Mouse (Mus musculus): ENCODE measurements around the gene Slc16a8.

Slc16a8 gene

DNA sequence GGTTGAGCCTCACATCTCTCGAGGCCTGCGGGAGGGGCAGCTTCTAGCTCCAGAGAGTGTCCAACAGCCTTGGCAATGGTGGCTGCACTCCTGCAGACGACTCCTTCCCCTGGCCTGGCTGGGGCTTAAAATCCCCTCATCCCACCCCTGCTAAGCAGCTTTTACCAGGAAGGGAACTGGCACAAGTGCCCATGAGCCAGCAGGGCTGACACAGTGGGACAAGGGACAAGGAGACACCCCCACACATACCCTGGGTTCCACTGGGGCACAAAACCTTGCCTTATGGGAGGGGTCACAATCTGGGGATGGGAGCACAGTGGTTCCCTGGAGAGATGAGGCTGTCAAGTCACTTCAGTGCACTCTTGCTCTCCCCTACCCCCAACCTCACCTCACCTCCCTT is at the start of gene Slc16a8:
TSS of gene Slc16a8 (minus strand) at position 101 of the 400 bp plus-strand sequence.
- DNase-seq: no peak

DNA sequence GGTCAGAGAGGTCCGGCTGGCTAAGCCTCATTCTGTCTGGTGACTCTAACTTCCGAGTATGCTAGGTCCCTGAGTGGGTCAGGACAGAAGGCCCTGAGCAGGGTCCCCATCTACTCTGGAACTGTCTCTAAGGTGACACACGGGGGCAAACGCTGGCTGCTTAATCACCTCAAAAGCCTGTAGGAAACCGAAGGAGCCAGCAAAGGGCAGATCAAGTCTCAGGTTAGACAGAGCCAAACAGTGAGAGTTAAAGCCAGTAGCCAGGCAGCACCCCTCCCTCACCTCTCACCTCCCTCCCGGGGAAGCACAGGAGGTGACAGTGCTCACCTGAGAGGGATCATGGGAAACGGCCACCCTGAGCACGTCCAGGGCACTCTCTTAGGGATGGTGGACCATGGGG is 49.2 kb upstream of the Slc16a8 start:
- DNase-seq: peak; percentile 53 to 58

DNA sequence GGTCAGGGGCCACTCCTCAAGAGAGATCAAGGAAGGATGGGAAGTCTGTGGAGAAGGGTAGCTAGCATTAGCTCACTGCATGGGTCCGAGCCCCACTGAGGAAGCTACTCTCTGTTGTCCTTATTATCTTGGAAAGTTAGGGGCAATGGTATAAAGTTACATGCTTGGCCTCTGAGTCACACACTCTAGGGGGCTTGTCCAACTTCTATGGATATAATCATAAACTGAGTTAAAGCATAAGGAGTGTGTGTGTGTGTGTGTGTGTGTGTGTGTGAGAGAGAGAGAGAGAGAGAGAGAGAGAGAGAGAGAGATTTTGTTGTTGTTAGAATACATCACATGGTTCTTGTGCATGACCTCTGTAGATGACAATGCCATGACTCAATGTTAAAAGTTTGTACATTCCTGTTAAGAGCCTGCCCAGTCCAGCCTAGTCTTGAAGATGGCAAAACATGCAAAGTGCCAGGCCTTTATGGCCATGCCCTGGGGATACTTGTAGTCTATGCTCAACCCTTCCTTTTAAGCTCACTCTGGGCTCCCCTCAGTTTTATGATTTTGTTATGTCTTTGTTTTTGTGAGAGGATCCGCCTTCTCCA is 45.1 kb upstream of the Slc16a8 start:
- DNase-seq: no peak

- DNase-seq: no peak
These were observed 44.0 kb upstream of the Slc16a8 start for GRCm38 (mm10) chr15:79298553-79298952.

DNA sequence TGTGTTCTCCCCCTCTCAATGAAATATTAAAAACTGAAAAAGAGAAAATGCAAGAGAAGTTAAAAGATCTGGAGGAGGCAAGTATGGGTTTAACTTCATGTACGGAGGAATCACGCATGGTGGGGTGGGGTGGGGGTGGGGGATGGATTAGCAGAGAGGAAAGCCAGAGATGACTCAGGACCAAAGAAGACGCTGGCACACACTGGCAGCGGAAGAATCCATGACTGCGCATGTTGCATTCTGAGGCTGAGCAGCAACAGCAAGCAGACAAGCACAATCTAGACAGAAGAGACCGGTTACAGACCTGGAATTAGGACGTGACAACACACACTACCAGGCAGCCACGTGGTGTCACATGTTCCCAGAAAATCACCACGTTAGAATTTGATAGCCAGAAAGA is 38.2 kb upstream of the Slc16a8 start:
- DNase-seq: no peak

DNA sequence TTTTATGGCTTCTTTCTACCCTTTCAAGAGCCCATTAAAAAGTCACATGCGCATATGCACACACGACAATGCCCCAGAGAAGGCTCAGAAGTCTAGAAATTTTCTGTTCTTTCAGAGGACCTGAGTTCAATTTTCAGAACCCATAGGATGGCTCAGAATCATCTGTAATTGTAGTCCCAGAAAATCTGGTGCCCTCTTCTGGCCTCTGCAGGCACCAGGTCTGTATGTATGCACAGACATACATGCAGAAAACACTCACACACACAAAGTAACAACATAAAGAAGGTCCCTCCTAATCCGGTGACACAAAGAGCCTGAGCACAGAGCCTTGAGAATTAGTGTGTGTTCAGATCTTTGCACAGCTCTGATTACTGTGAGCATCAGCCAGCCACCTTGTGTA is 35.8 kb upstream of the Slc16a8 start:
- no peak for DNase-seq

GRCm38 (mm10) chr15:79289441-79289840 is 34.9 kb upstream of the Slc16a8 start:
- no peak for DNase-seq

- no peak for DNase-seq
These were observed 33.8 kb upstream of the Slc16a8 start for GRCm38 (mm10) chr15:79288387-79288786.

DNA sequence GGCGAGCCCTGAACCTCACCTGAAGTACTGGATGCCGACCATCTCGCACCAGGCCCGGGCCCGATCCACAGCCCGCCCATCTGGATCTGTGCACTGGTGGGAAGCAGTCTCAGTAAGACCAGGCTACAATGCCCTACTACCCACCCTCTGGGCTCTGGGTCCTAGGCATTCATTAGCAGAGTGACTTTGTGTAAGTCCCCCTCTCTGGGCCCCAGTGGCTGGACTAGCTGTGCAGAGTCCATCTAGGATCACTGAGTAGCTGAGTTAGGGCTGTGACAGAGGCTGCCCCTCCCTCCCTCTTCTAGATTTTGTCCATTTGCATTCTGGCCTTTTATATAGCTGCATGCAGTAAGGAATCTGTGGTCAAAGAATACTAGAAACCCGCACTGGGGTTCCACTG is 32.5 kb upstream of the Slc16a8 start:
- no peak for DNase-seq

DNA sequence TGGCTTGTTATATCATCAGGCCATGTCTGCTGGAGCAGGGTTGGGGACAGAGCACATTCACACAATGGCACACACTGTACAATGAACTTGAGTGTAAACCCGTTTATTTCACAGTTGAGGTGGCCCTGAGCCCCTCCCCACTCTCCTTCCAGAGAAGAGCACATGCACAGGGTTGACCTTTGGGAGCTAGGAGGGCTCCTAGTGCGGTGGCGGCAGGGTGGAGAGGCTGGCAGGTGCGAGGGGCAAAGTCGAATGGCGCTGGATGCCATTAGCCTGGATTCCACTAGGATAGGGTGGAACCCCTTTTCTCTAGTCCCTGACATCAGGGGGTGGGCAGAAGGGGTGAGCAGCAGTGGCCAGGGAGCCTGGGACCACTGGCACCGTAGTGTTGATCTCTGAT is 31.6 kb upstream of the Slc16a8 start:
- no peak for DNase-seq

GRCm38 (mm10) chr15:79285399-79285798 is 30.8 kb upstream of the Slc16a8 start, which contains the start of gene Baiap2l2:
Baiap2l2 (minus strand) TSS chr15:79285537.
- DNase-seq: no peak

GRCm38 (mm10) chr15:79283371-79283770 is 28.8 kb upstream of the Slc16a8 start:
- no peak for DNase-seq

GRCm38 (mm10) chr15:79282434-79282833 is 27.9 kb upstream of the Slc16a8 start:
- no peak for DNase-seq

GRCm38 (mm10) chr15:79281389-79281788 is 26.8 kb upstream of the Slc16a8 start:
- DNase-seq: peak; percentile 46 to 77

DNA sequence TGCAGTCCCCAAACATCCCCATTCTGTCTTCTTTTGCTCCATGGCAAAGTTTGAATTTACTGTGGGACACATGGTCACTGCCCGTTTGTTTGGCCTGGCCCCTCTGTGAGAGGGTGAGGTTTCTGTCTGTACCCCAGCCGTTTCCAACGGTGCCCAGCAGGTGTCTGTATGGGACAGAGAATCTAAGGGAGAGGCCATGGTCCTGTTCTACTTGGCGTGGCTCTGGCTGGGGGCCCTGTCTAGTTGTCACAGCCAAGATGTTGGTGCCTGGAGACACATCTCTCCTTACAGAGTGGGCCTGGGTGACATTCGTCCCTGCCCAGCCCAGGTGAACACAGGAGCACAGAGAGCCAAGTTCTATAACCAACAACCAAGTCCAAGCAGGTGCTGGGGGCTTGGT is 26.3 kb upstream of the Slc16a8 start:
- peak; percentile 32 to 40 for DNase-seq

DNA sequence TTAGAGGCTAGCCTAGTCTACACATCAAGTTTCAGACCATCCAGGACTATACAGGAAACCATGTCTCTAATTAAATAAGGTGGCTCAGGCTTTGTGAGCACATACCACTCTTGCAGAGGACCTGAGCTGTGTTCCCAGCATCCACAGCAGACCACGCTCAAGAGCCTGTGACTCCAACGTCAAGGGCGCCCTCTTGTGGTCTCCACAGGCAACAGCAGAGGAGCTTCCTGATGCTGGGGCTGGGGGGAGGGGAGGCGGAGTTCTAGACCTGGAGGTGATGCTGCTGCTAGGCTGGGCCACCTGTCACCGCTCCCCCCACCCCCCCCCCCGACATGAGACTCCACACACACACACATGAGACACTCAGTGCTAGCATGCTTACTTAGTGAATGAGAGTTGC is 25.6 kb upstream of the Slc16a8 start:
- peak; percentile 66 to 71 for DNase-seq

DNA sequence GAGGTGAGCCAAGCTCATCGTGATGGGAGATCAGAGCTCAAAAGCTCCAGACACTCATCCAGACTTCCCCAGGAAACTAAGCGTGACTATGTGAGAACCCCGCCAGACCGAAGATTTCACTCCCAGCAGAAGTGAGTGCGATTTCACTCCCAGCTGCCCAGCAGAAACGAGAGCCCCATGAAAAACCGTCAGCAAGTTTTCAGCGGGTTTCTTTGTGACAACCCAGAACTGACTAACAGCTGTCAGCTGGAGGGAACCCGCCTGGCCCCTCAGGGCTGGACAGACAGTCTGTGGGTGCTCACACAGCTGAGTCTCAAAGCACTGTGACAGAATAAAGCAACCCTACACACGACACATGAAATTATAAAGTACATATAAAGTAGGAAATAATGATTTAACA is 23.2 kb upstream of the Slc16a8 start:
- no peak for DNase-seq

DNA sequence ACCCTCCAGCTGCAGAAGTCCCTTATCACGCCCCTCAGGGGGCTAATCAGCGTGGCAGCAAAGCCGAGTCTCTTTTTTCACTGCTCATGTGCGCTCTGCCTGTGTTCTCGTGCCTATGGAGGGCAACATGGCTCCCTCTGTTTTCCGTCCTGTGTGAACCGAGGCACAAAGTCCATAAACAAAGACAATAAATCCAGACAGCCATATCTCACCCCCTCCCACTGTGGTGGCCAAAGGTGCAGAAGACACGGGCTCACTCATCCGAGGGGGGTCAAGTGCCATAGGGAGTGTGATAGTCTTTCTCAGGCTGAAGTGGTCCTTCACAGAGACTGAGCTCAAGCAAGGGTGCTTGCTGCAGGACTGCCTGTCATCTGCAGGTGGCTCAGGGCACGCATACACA is 18.5 kb upstream of the Slc16a8 start:
- DNase-seq: no peak

GRCm38 (mm10) chr15:79271124-79271746 is 16.7 kb upstream of the Slc16a8 start:
- peak; percentile 67 to 69 for DNase-seq

DNA sequence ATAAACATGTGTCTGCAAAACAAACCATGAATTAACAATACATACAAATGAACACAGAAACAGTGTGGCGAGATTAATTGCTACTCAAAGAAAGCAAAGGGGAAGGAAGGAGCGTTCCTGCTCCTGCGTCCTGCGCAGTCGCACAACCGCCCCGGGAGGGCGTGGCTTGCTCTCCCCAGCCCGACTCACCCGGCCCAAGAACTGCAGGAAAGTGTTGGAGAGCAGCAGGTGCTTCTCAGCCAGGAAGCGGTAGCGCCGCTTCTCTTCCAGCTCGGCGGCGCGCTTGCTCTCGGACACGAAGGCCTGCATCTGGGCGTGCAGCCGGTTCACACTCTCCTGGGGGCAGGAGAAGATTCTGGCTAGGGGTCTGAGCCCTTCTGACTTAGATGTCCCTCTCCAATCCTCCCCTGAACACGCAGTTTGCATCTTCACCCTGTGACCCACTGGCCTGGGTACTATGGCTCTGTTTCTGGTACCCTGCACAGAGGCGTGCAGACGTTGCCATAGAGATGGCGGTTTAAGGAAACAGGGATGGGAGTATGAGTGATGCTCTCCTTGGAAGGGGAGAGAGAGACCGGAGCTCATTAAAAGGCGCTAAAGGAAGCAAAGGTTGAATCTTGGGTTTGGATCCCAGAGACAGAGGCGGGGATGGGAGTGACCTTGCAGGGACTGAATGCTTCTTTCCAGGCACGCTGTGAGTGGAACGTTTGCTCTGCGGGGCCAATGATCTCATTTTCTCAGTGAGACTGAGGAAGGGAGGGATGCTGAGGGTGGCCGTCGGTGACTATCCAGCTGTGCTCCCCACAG is 16.0 kb upstream of the Slc16a8 start:
- DNase-seq: peak; percentile 90 to 95

- DNase-seq: no peak
These were observed 14.0 kb upstream of the Slc16a8 start for GRCm38 (mm10) chr15:79268521-79268920.

DNA sequence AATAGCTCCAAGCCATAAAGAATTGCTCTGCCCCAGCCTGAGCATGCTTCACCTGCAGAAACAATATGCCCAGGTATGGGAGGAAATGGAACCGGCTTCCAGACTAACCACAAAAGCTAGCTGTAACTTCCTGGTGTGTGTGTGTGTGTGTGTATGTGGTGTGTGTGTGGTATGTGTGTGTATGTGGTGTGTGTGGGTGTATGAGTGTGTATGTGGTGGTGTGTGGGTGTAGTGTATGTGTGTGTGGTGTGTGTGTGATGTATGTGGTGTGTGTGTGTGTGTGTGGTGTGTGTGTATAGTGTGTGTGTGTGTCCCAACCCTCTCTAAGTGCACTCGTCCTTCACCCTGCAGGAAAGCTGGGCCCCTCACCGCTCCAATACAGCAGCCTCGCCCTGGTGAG is 10.8 kb upstream of the Slc16a8 start:
- DNase-seq: peak in 1 of 2 experiments; percentile 22

- DNase-seq: no peak
These were observed 9.2 kb upstream of the Slc16a8 start for GRCm38 (mm10) chr15:79263726-79264125.

- DNase-seq: no peak
These were observed 8.3 kb upstream of the Slc16a8 start for GRCm38 (mm10) chr15:79262786-79263309.
